Mouse (Mus musculus) liver, adult 2 months (tissue): ENCODE measurements around the gene Robo1.

Experiments
- CTCF ChIP-seq: fragments of 200-500 bp; IDR thresholded peaks from 2 replicates; pipeline ENCODE4 v1.5.1; 2011; ENCODE audit warnings: low read depth, low read length, control low read depth
- POLR2A ChIP-seq: fragments of 200-500 bp; IDR thresholded peaks from 2 replicates; pipeline ENCODE4 v1.6.1; 2011; ENCODE audit warnings: low read length, control low read depth; ENCODE audit not compliant: insufficient read depth; ENCODE audit errors: extremely low read depth

- TF ChIP-seq CTCF (no peak), POLR2A (no peak)
These were observed 759.7 kb downstream of the Robo1 start for GRCm38 (mm10) chr16:73067782-73068181.
